Mouse (Mus musculus): ENCODE results near the gene Timm8a1. TPM values are rescaled to one million over a fixed set of nuclear protein-coding genes. Genes with fewer than 3 reads are reported as not detected.

The Timm8a1 gene
- polyA plus RNA-seq, 1 experiment from 2014 or later, result 67.8 TPM

GRCm38 (mm10) chrX:134523772-134524171 is 17.9 kb downstream of the Timm8a1 start:
- H3K9ac ChIP-seq (replicated peaks), result no peak overlapping the region
- no peak for ATAC-seq (ENCODE audit: insufficient number of reproducible peaks, insufficient read depth, low FRiP score, low TSS enrichment, low read depth)
- H3K36me3 ChIP-seq, result no peaks in the 10 kb centered on the region
- H3K4me1 ChIP-seq (replicated peaks), result no peaks in the 10 kb centered on the region
- 0 out of 2 replicates have a peak, but pooled peaks cover 3% of the 10 kb centered on the region for H3K27me3 ChIP-seq
- 86% methylated on average over 4 of the region's 4 CpGs for WGBS
- H3K4me3 ChIP-seq (replicated peaks), result no peak overlapping the region
- no peak overlapping the region for H3K4me2 ChIP-seq
- no peaks in the 10 kb centered on the region for H3K9me3 ChIP-seq
- no peak overlapping the region for H3K27ac ChIP-seq

GRCm38 (mm10) chrX:134509473-134509872 is 32.2 kb downstream of the Timm8a1 start:
- 38% methylated on average over 2 of the region's 2 CpGs for WGBS
- no peak overlapping the region for H3K27ac ChIP-seq
- no peak for ATAC-seq (ENCODE audit: insufficient number of reproducible peaks, insufficient read depth, low FRiP score, low TSS enrichment, low read depth)
- H3K9ac ChIP-seq (replicated peaks), result no peak overlapping the region
- no peaks in the 10 kb centered on the region for H3K9me3 ChIP-seq
- no peaks in the 10 kb centered on the region for H3K4me1 ChIP-seq (replicated peaks)
- H3K36me3 ChIP-seq, result no peaks in the 10 kb centered on the region
- no peaks in the 10 kb centered on the region for H3K27me3 ChIP-seq
- H3K4me2 ChIP-seq, result no peak overlapping the region
- no peak overlapping the region for H3K4me3 ChIP-seq (replicated peaks)

GRCm38 (mm10) chrX:134507977-134508376 is 33.7 kb downstream of the Timm8a1 start:
- H3K4me2 ChIP-seq, result no peak overlapping the region
- no peaks in the 10 kb centered on the region for H3K36me3 ChIP-seq
- H3K4me3 ChIP-seq (replicated peaks), result no peak overlapping the region
- H3K4me1 ChIP-seq (replicated peaks), result no peaks in the 10 kb centered on the region
- H3K9me3 ChIP-seq, result no peaks in the 10 kb centered on the region
- no peak overlapping the region for H3K9ac ChIP-seq (replicated peaks)
- no peak for ATAC-seq (ENCODE audit: insufficient number of reproducible peaks, insufficient read depth, low FRiP score, low TSS enrichment, low read depth)
- no peaks in the 10 kb centered on the region for H3K27me3 ChIP-seq
- WGBS, result 71% methylated on average over 6 of the region's 6 CpGs
- H3K27ac ChIP-seq, result no peak overlapping the region

GRCm38 (mm10) chrX:134500651-134501050 is 41.0 kb downstream of the Timm8a1 start:
- Histone ChIP-seq H3K4me2 (no peak overlapping the region), H3K36me3 (no peaks in the 10 kb centered on the region), H3K9me3 (no peaks in the 10 kb centered on the region), H3K4me3 (replicated peaks) (no peak overlapping the region), H3K4me1 (replicated peaks) (no peaks in the 10 kb centered on the region), H3K9ac (replicated peaks) (no peak overlapping the region), H3K27ac (no peak overlapping the region), H3K27me3 (no peaks in the 10 kb centered on the region)
- 81% methylated on average over 8 of the region's 8 CpGs for WGBS
- no peak for ATAC-seq (ENCODE audit: insufficient number of reproducible peaks, insufficient read depth, low FRiP score, low TSS enrichment, low read depth)

Other genes with a start within 250 kb of the Timm8a1 start
- 10.6 and 10.8 TPM in 2 replicates for gene Tmem35a, start 246.6 kb downstream of the Timm8a1 start, polyA plus RNA-seq (2016; fragmentation: Nextera tagmentation; extraction: Ambion mirVana)
- gene Cenpi, start 233.8 kb downstream of the Timm8a1 start, polyA plus RNA-seq (2016; fragmentation: Nextera tagmentation; extraction: Ambion mirVana), result 29.7 and 33.5 TPM in 2 replicates
- 3.3 and 4.0 TPM in 2 replicates for gene Drp2, start 137.3 kb downstream of the Timm8a1 start, polyA plus RNA-seq (2016; fragmentation: Nextera tagmentation; extraction: Ambion mirVana)
- gene Taf7l, start 65.4 kb downstream of the Timm8a1 start, polyA plus RNA-seq (2016; fragmentation: Nextera tagmentation; extraction: Ambion mirVana), result 0.26 and 0.42 TPM in 2 replicates
- gene Btk, start 41.7 kb upstream of the Timm8a1 start, polyA plus RNA-seq (2016; fragmentation: Nextera tagmentation; extraction: Ambion mirVana), result 0.99 and 1.4 TPM in 2 replicates
- 418 and 426 TPM in 2 replicates for gene Rpl36a, start 43.8 kb upstream of the Timm8a1 start, polyA plus RNA-seq (2016; fragmentation: Nextera tagmentation; extraction: Ambion mirVana)
- gene Gla, start 59.3 kb upstream of the Timm8a1 start, polyA plus RNA-seq (2016; fragmentation: Nextera tagmentation; extraction: Ambion mirVana), result 4.3 and 5.4 TPM in 2 replicates
- 166 and 176 TPM in 2 replicates for gene Hnrnph2, start 59.3 kb upstream of the Timm8a1 start, polyA plus RNA-seq (2016; fragmentation: Nextera tagmentation; extraction: Ambion mirVana)
- 7.3 and 7.6 TPM in 2 replicates for gene Armcx4, start 144.7 kb upstream of the Timm8a1 start, polyA plus RNA-seq (2016; fragmentation: Nextera tagmentation; extraction: Ambion mirVana)
- gene Armcx1, start 176.1 kb upstream of the Timm8a1 start, polyA plus RNA-seq (2016; fragmentation: Nextera tagmentation; extraction: Ambion mirVana), result 59.1 and 66.5 TPM in 2 replicates
- gene Armcx6, start 209.6 kb upstream of the Timm8a1 start, polyA plus RNA-seq (2016; fragmentation: Nextera tagmentation; extraction: Ambion mirVana), result 31.0 and 35.9 TPM in 2 replicates
- gene Armcx3, start 214.7 kb upstream of the Timm8a1 start, polyA plus RNA-seq (2016; fragmentation: Nextera tagmentation; extraction: Ambion mirVana), result 60.1 and 63.6 TPM in 2 replicates

All from limb, embryonic 12.5 days (tissue).